Mouse (Mus musculus) C2C12 (cell line): Measurements from ENCODE around the gene Mob3b. TPM values are rescaled to one million over a fixed set of nuclear protein-coding genes. Genes with fewer than 3 reads are reported as not detected.

ENCODE experiments used
- H3K27me3 ChIP-seq: one replicate; pipeline ENCODE4 v1.6.1; 2011; ENCODE audit not compliant: control insufficient read depth, insufficient read depth, insufficient read length
- H3K36me3 ChIP-seq: one replicate; pipeline ENCODE4 v1.6.1; 2011; ENCODE audit not compliant: control insufficient read depth, insufficient read depth
- H3K4me3 ChIP-seq: one replicate; pipeline ENCODE4 v1.5.1; 2011; ENCODE audit warnings: mild to moderate bottlenecking, control low read depth; ENCODE audit not compliant: poor library complexity, insufficient read depth, severe bottlenecking
- H3K79me2 ChIP-seq: one replicate; pipeline ENCODE4 v1.6.1; 2011; ENCODE audit not compliant: control insufficient read depth, insufficient read depth
- H3K79me3 ChIP-seq: one replicate; pipeline ENCODE4 v1.6.1; 2011; ENCODE audit warnings: low read depth, control low read depth
- H3ac ChIP-seq: one replicate; pipeline ENCODE3; 2011; ENCODE audit warnings: low read depth; ENCODE audit not compliant: control insufficient read depth, insufficient read length
- CEBPB ChIP-seq: IDR thresholded peaks from one replicate; pipeline ENCODE4 v1.6.1; 2011; ENCODE audit warnings: low read depth, mild to moderate bottlenecking, control low read depth, moderate library complexity
- CTCF ChIP-seq: IDR thresholded peaks from one replicate; pipeline ENCODE4 v1.5.1; 2011; ENCODE audit not compliant: control insufficient read depth, insufficient read depth, insufficient read length
- FOSL1 ChIP-seq: IDR thresholded peaks from one replicate; pipeline ENCODE4 v1.8.0; 2011; ENCODE audit warnings: mild to moderate bottlenecking, low read length; ENCODE audit not compliant: poor library complexity, insufficient read depth, severe bottlenecking
- MAX ChIP-seq: IDR thresholded peaks from one replicate; pipeline ENCODE4 v1.6.1; 2011; ENCODE audit warnings: mild to moderate bottlenecking, control low read depth
- MYOD1 ChIP-seq: IDR thresholded peaks from one replicate; pipeline ENCODE4 v1.6.1; 2011; ENCODE audit warnings: low read depth; ENCODE audit not compliant: control insufficient read depth, insufficient read length
- MYOG ChIP-seq: IDR thresholded peaks from one replicate; pipeline ENCODE4 v1.6.1; 2011; ENCODE audit not compliant: control insufficient read depth, insufficient read length; ENCODE audit errors: extremely low read depth
- USF1 ChIP-seq: IDR thresholded peaks from one replicate; pipeline ENCODE4 v1.6.1; 2011; ENCODE audit warnings: low read depth, mild to moderate bottlenecking, control low read depth, moderate library complexity
- polyA plus RNA-seq: library from polyadenylated mRNA; unstranded; fragments of >200 nt; fragmentation: generic; extraction: Trizol; gene quantifications from one replicate; pipeline ENCODE4 v1.2.1, GENCODE M21; 2012; ENCODE audit warnings: missing spikeins

Mob3b gene
- polyA plus RNA-seq, 1 experiment, result 0.18 TPM

DNA sequence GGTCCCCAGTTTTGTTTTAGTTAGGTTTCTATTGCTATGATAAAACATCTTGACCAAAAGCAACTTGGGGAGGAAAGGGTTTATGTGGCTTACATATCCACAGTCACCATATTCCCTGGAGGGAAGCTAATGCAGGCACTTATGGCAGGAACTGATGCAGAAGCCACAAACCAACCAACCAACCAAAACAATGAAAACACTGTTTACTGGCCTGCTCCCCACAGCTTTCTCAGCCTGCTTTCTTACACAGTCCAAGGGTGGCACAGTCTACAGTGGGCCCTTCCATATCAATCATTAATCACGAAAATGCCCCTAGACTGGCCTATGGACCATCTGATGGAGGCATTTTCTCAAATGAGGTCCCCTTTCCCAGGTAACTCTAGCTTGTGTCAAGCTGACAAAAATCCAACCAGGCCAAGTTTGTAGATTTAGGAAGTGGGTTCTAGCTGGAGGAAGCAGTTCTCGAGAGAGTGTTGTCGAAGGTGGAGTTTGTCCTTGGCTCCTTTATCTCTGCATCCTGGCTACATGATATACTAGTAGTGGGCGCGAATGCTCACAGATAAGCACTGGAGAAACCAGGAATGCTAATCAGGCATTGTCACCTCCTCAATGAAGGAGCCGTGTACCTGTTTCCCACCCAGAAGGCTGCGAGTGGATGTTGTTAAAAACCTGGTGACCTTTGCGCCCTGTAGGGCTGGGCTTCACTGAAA is 30.5 kb upstream of the Mob3b start:
- Histone ChIP-seq H3K79me3 (no peaks in the 10 kb centered on the region), H3ac (no peak overlapping the region), H3K79me2 (no peaks in the 10 kb centered on the region), H3K36me3 (peaks cover 9% of the 10 kb centered on the region), H3K27me3 (no peaks in the 10 kb centered on the region), H3K4me3 (no peak overlapping the region)
- TF ChIP-seq MAX (no peak), MYOG (no peak), CTCF (no peak), FOSL1 (no peak), CEBPB (no peak), USF1 (no peak), MYOD1 (no peak)

DNA sequence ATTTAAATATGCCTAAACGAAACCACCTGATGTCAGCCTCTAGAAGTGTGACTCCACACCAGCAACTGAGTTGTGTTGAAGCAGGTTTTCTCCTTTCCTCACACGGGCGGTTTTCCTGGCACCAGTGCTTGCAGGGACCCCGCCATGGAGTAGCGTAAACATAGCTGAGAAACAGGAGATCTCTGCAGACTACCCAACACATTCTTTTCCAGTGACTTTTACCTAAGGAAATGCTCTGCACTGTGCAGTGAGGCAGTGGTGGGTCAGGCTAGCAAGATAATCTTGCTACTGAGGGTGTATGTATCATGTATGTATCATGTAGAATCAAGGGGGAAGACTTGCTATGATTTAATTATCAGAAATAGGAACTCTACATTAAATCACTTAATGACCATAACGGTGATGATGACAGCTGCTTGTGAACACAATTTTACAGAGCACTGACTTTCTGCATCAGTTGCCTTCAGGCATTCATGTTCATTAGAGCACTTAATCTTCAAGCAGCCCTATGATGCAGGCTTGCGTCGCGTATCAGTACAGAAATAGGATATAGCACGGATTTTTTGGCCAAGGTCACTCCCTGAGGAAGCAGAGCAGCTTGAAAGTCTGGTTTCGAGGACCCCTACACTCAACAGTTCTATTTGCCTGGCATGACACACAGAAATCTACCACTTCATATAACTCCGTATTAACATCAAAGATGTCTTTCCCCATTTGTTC is 20.8 kb upstream of the Mob3b start:
- H3K79me2 ChIP-seq, result no peaks in the 10 kb centered on the region
- H3K79me3 ChIP-seq, result no peaks in the 10 kb centered on the region
- TF ChIP-seq CTCF, result no peak
- no peak for TF ChIP-seq FOSL1
- no peak for TF ChIP-seq MYOD1
- TF ChIP-seq CEBPB, result no peak
- no peak for TF ChIP-seq MYOG
- TF ChIP-seq MAX, result no peak
- TF ChIP-seq USF1, result no peak
- no peaks in the 10 kb centered on the region for H3K36me3 ChIP-seq
- H3K4me3 ChIP-seq, result no peak overlapping the region
- H3K27me3 ChIP-seq, result no peaks in the 10 kb centered on the region
- no peak overlapping the region for H3ac ChIP-seq

DNA sequence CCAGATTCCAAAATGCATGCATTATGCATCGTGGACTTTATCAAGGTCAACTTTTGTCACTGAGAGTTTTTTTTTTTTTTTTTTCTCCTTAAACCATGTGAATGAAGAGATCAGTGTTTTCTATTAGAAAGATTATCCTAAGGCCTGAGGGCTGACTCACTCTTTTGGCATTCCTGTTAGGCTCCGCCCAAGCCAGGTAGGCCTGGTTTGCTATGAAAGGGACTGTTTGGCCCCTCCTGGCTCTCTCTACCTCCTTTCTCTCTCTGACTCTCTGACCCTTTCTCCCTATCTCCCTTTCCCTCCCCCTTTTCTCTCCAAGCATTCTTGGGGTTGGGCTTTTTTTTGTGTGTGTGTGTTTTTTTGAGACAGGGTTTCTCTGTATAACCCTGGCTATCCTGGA is 18.3 kb upstream of the Mob3b start:
- Histone ChIP-seq H3K36me3 (no peaks in the 10 kb centered on the region), H3K79me3 (no peaks in the 10 kb centered on the region), H3ac (no peak overlapping the region), H3K27me3 (no peaks in the 10 kb centered on the region), H3K79me2 (no peaks in the 10 kb centered on the region), H3K4me3 (no peak overlapping the region)
- TF ChIP-seq MAX (no peak), CEBPB (no peak), CTCF (no peak), USF1 (no peak), MYOG (no peak), FOSL1 (no peak), MYOD1 (no peak)

DNA sequence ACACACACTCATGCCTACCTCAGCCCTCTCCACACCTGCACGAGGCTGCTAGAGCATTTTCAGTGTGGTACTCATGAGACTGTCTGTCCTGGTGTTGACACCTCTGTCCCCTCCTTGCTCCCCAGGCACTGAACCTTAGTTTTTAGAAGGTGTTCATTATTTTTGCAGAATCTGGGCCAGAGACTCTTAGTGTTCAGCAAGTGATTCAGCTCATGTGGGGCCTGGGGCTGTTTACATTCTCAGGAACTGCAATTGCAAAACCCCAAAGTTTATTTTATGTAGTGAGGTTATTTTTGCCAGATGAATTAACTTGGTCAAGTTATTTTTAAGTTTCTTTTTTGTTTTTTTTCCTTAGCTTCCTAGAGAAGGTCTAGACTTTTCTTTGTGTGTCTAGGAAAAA is 16.3 kb upstream of the Mob3b start:
- no peak overlapping the region for H3ac ChIP-seq
- no peak overlapping the region for H3K4me3 ChIP-seq
- TF ChIP-seq MYOG (no peak), FOSL1 (no peak), CEBPB (no peak), USF1 (no peak), MYOD1 (no peak), MAX (no peak), CTCF (no peak)

DNA sequence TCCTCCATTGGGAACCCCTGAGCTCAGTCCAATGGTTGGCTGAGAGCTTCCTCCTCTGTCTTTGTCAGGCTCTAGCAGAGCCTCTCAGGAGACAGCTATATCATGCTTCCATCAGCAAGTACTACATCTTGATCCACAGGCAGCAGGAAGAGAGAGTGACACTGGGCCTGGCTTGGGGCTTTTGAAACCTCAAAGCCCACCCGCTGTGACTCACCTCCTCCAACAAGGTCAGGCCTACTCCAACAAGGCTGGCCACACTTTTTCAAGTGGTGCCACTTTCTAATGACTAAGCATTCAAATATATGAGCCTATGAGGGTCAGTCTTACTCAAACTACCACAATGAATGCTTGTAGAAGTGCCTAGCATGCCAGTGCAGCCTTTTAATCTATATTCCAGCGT is 15.2 kb upstream of the Mob3b start:
- no peak overlapping the region for H3ac ChIP-seq
- no peak overlapping the region for H3K4me3 ChIP-seq
- H3K79me2 ChIP-seq, result no peaks in the 10 kb centered on the region
- H3K79me3 ChIP-seq, result no peaks in the 10 kb centered on the region
- no peaks in the 10 kb centered on the region for H3K36me3 ChIP-seq
- no peaks in the 10 kb centered on the region for H3K27me3 ChIP-seq
- TF ChIP-seq MAX, result no peak
- no peak for TF ChIP-seq MYOD1
- TF ChIP-seq CEBPB, result no peak
- TF ChIP-seq USF1, result no peak
- TF ChIP-seq FOSL1, result no peak
- TF ChIP-seq MYOG, result no peak
- no peak for TF ChIP-seq CTCF

More for the DNA sequence above, 16.3 kb upstream of the Mob3b start:
- Histone ChIP-seq H3K36me3 (no peaks in the 10 kb centered on the region), H3K79me2 (no peaks in the 10 kb centered on the region), H3K79me3 (no peaks in the 10 kb centered on the region), H3K27me3 (no peaks in the 10 kb centered on the region)
